Mouse (Mus musculus): Measurements from ENCODE around the gene Slc6a6. TPM values are rescaled to one million over a fixed set of nuclear protein-coding genes. Genes with fewer than 3 reads are reported as not detected.

Gene Slc6a6
- total RNA-seq (2014; fragmentation: Nextera tagmentation) (34.0 and 48.8 TPM in 2 replicates), total RNA-seq (2017) (19.8 and 21.3 TPM in 2 replicates)

DNA sequence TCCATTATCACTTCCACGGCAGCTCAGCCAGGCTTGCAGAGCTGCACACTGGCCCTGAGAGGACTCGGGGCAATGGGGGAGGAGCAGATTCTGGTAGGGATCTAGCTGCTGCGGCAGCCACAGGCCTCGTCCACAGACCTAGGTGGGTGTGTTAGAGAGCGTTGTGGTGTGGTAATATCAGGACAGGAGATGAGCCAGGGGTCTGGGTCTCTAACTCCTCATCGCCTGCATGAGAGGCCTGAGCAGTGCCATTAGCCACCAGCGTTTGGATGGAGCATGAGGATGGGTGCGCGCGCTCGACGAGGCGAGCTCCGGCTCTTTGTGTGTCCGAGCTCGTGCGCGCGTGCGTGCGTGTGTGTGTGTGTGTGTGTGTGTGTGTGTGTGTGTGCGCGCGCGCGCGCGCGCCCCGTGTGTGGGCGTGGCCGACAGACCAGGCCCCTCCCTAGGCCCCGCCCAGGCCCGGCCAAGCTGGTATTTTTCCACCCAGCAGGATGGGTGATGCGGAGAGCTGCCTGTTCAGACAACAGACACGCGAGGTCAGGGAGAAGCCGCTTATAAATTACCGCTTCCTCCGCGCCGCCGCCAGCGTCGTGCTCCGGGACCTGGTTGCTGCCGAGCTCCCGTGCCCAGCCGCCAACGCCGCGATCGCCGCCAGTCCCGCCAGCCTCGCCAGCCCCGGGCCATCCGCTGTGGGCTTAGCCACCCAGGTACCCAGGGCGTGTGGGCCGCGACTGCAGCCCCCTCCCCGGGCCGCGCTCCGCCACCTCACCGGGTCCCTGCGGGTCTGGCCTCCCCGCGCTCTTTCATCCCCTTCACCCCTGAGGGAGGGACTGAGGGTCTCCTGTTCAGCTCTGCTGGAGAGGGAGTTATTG is at the start of gene Slc6a6:
Gene Slc6a6 (plus strand): TSS at position 452 of the 872 bp plus-strand sequence.
- peak; percentile 60 for ATAC-seq (replicated peaks; ENCODE audit: low FRiP score, low TSS enrichment, poor library complexity, severe bottlenecking)

DNA sequence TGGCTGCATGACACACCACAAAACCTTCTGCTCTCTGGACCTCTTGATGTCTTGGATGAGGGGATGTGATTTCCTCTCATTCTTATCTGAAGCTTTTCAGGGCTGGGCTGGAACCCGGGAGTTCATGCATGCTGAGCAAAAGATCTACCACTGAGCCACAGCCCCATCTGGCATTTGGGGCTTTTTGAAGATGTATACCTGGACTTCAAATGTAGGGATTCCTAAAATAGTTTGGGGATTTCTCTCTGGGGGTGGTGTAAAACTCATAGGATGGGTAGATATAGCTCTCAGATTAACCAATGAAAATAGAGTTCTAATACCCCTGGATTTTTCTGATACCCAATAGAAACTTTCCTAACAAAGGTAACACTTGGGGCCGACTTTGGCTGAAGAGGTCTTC is 49.4 kb upstream of the Slc6a6 start:
- ATAC-seq (replicated peaks; ENCODE audit: low FRiP score, low TSS enrichment, poor library complexity, severe bottlenecking): no peak

DNA sequence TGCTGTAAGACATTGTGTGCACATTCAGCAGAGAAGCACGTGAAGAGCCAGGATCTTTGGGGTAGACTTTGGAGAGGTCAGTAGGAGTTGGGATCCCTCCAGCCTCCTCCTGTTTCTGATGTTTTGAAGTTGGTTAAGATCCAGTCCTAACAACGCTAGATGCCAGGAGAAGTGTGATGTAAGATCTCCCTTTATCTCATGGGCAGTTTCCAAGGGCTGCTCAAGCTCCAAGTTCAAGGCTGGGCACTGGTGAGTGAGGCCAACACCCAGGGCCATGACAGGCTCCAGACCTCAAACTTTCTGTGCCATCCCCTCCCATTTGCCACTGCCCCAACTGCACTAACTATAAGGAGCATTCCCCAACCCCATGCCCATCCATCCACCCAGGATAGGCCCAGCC is 49.0 kb upstream of the Slc6a6 start:
- ATAC-seq (replicated peaks; ENCODE audit: low FRiP score, low TSS enrichment, poor library complexity, severe bottlenecking): no peak

DNA sequence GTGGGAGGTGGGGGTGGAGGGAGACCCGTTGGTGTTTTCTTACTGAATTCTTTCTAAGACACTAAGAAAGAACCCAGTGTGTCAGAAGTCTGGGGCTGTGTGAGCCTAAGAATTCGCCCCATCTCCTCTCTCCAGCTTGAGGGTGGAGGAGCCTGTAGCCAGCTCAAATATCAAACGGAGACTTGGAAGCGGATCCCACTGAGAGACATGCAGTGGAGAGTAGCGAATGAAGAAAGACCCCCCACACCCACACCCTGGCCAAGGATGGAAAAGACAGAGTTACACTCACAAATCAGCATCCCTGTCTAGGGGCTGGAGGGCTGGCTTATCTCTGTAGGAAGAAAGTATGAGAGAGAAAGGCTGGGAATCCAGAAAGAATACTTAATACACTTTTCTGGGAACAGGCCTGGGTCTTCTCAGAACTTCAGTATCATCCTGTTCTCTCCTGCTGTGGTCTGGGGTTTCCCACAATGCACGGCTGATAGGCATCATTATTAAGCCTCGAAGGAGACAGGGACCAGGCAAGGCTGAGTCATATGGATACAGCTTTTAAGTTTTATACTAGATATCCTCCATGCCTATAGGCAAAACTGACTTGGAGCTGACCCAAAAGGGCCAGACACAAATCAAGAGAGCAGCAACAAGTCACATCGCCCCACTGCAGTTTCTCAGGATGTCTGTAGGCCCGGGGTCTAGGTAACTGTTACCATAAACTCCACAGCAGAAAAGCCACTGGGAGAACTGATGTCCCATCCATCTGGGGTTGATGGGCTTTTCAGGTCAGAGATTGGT is 45.5 kb upstream of the Slc6a6 start:
- no peak for ATAC-seq (replicated peaks; ENCODE audit: low FRiP score, low TSS enrichment, poor library complexity, severe bottlenecking)

DNA sequence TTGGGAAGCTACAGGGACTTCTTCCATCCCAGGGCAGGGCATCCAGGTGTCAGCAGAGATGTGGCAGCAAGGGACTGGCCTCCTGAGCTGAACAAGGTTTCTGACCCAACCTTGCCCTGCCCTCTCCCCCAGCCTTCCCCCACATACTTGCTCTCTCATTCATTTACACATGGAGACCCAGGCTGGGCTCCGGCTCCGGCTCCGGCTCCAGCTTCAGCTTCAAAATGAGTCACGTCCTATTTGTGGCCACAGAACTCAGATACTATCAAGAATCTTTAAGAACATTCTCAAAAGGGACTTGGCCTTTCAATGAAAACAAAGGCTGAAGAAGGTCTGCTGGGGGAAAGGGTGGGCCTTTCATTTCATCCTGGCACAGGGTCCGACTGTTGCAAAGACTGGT is 40.8 kb upstream of the Slc6a6 start:
- no peak for ATAC-seq (replicated peaks; ENCODE audit: low FRiP score, low TSS enrichment, poor library complexity, severe bottlenecking)

DNA sequence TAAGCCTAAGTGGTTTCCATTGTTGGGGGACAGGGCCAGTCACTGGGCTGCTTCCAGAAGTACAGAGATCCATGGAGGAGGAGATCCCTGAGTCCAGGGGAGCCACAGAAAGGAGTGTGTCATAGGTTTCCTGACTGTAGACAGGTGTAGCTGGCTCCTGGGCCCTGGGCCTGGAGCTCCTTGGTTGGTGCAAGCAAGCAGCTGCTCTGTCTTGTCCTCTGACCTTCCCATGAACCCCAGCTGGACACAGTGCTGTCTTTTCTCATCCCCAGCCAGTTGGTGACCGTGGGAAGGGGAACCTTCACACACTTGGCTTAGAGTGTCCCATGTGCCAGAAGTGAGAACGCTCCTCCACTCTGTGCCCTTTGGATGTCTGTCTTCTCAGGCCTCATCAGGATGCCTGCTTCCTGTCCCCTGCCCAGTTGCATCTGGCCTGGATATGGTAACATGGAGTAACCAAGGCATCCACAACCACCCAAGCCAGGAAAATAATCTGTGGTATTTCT is 40.4 kb upstream of the Slc6a6 start:
- ATAC-seq (replicated peaks; ENCODE audit: low FRiP score, low TSS enrichment, poor library complexity, severe bottlenecking): no peak

DNA sequence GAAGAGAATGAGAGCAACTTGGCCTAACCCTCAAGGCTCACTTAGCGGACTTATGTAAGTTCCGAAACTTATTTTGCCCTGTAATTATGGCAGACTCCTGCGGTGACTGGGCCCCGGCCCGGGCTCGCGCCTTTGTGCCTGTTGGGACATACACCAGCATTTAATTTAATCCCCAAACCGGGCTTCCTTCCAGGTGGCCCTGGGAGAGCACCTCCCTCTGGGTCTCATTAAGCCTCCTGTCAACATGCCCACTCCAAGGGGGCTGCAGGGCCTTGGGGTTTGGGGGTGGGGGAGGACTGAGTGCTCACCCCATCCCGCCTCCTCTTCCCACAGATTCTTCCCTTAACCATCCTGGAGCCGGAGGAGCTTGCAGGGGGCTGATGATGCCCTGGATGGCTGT is 37.8 kb upstream of the Slc6a6 start:
- no peak for ATAC-seq (replicated peaks; ENCODE audit: low FRiP score, low TSS enrichment, poor library complexity, severe bottlenecking)

DNA sequence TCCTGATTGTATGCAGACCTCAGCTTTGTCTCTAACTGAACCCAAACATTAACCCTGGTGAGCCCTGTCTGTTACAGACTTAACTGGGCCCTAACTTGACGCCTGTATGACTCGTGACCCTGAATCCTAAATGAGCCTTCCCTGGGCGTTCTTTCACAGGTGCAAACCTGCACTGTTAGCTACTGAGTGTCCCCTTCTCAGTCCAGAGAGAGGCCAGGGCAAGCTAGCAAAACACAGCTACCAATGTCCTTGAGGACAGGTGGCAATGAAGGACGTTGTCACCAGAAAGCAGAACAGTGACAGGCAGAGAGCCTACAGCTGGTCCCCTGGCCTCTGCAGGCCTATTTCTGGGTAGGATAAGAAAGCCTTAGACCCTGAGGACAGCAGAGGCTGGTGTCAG is 37.0 kb upstream of the Slc6a6 start:
- ATAC-seq (replicated peaks; ENCODE audit: low FRiP score, low TSS enrichment, poor library complexity, severe bottlenecking): no peak

DNA sequence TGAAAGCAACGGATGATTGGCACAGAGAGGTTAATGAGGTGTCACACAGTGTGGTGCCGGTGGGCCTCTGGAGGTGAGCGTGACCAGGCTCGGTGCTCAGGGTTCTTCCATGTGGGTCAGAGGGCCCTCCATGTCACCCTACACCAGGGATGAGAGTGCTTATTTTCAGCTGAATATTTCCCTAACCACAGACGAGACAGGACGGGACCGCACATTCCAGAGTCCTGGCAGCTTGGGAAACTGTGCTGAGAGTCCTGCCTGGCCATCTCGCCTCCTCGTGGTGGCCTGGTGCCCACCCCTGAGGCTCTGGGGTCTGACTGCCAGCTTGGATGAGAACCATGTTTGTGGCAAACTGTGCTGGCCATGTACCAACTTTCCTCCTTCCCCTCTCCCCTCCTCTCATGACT is 36.5 kb upstream of the Slc6a6 start:
- no peak for ATAC-seq (replicated peaks; ENCODE audit: low FRiP score, low TSS enrichment, poor library complexity, severe bottlenecking)

DNA sequence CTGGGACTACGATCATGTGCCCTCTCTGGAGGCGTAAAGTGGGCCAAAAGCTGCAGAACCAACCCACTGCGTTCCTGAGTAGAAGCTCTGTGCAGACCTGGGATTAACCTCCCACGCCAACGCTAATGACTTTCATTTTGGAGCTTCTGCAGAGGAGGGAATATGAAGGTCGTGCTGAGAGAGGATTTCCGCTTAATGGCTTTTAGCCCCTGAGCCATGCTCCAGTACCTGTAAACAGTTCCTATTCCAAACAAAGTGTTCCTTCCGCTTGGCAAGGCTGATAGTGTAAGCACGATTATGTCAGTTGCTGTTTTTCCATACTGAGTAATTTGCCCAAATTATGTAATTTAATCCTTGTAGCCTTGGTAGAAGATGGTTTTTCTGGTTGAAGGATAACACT is 33.6 kb upstream of the Slc6a6 start:
- ATAC-seq (replicated peaks; ENCODE audit: low FRiP score, low TSS enrichment, poor library complexity, severe bottlenecking): no peak

DNA sequence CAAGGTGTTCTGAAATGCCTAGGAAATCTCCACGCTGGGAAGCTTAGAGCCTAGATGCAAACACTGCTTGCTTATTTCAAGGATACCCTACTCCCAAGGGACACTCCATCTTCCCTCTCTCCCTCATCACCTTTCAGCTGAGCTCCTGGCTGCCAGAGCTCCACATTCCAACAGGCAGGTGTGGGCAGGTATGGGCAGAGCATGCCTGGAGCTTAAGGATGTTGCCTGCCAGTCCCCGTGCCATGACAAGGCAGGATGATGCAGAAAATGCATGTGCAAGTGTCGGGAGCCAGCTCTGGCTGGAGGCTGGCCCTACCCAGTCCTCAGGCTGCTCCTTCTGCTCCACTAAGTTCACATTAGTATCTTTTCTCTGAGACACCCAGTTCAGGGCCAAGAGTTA is 31.6 kb upstream of the Slc6a6 start:
- ATAC-seq (replicated peaks; ENCODE audit: low FRiP score, low TSS enrichment, poor library complexity, severe bottlenecking): no peak

DNA sequence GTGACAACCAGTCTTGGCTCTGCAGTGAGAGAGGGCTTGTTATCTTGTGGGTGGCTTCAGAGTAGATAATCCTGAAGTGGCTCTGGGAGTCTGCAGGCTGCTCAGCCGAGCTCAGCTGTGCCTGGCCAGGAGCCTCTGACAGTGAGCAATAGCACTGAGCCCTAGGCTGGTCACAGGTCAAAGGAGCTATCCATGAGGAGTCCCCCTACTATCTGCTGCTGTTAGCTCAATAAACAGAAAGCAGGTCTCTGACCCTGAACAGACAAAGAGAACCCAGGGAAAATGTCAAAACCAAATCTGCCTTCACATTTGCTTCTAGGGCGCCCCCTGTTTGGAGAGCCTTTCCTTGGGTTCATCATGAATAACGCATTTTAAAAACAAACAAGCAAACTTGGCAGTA is 28.6 kb upstream of the Slc6a6 start:
- ATAC-seq (replicated peaks; ENCODE audit: low FRiP score, low TSS enrichment, poor library complexity, severe bottlenecking): peak; percentile 39; the same call in 1 of the 2 replicates

DNA sequence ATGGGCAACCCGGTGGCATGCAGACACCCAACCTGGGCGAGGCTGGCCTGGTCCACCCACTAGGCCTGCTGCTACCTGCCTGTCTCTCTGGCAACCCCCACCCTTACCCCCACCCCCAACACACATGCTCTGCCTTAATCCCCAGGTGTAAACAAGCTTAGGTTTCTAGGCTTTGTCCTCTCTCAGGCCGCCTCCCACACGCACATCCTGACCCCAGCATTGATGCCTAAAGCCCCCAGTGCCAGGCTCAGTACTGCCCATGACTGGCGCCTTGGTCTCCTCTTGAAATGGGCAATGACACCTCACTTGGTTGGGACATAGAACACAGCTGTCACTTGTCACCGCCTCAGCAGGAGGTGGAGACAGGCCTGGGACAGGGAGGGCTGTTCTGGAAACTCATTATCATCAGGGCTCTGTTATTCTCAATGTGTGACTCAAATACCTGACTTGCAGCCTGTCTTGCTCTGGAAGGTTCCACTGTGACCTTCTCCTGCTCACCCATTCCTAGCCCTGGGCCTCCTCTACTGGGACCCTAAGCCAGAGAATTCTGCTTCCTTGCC is 27.9 kb upstream of the Slc6a6 start:
- no peak for ATAC-seq (replicated peaks; ENCODE audit: low FRiP score, low TSS enrichment, poor library complexity, severe bottlenecking)

DNA sequence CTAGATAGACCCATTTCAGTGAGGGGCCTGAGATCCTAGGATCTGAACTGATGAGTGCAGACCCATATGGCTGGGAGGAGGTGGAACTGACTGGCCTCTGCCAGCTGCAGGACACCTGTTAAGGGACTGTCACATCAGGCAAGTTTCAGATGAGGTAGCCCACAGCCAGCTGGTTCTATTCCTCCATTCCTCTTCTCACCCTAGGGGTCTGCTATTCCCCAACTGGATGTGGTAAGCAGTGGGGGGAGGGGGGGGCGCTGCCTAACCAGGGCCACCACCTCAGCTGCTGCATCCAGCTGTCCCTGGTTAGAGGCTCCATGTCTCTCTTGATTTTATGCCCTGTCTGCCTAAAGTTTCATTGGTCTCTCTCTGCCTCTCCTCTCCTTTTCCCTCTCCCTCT is 25.6 kb upstream of the Slc6a6 start:
- no peak for ATAC-seq (replicated peaks; ENCODE audit: low FRiP score, low TSS enrichment, poor library complexity, severe bottlenecking)

DNA sequence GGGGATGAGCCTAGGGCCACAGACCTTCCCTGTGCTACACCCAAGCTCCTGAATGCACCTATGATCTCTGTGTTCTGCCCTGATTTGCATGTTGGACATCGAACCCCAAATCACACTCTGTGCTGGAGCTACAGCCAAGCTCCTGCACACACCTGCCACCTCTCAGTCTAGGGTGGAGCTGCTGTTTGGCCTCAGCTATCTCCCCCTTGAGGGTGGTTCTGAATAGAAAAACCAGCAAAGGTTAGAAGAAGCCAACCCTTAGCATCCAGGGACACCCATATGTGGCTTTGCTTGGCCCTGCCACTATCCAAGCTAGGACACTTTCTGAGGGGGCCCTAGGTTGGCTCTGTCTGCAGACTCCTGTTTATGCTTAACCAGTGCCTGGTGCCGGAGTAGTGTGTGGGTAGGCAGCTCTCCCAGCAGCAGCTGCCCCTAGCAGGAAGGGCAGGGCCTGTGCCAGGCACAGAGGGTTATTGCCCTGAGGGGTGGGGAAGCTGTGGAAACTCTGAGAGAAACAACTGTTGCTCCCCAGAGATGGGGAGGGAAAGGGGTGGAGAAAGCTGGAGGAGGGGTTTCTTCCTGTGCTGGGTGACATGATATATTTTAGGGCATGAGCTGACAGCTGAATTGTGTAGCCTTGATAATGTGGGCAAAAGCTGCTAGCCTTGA is 23.9 kb upstream of the Slc6a6 start:
- ATAC-seq (replicated peaks; ENCODE audit: low FRiP score, low TSS enrichment, poor library complexity, severe bottlenecking): peak; percentile 19; the same call in 1 of the 2 replicates

DNA sequence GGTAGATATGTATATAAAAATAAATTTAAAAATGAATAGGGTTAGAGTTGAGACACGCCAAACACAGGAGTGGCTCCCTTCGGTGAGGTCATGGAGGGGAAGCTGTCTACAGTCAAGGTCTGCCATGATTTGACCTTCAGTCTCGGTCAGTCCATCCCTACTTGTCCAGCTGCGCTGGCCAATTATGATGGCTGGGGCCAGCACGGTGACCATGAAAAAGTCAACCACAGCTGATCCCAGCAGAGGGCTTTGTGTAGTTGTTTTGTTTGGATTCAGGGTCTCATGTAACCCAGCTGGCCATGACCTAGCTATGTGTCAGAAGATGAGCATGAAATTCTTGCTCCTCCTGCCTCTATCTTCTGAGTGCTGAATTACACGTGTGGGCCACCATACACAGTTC is 21.6 kb upstream of the Slc6a6 start:
- no peak for ATAC-seq (replicated peaks; ENCODE audit: low FRiP score, low TSS enrichment, poor library complexity, severe bottlenecking)

DNA sequence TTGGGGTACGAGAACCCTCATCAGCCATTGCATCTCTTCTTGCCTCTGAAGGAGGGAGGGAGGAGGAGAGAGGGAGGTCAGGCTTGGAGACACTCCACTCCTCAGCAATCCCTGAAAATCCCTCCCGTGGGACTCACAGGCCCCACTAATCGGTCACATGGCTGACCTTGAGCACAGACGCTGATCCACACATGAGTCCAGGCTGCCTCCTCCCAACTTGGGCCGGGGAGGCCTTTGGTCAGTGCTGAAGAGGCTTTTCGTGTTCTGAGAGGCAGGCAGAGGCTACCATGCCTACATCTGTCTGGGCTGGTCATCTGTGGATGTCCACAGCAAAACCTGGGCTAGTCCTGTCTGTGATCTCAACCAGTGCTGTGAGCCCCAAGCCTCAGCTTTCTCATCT is 20.2 kb upstream of the Slc6a6 start:
- no peak for ATAC-seq (replicated peaks; ENCODE audit: low FRiP score, low TSS enrichment, poor library complexity, severe bottlenecking)

DNA sequence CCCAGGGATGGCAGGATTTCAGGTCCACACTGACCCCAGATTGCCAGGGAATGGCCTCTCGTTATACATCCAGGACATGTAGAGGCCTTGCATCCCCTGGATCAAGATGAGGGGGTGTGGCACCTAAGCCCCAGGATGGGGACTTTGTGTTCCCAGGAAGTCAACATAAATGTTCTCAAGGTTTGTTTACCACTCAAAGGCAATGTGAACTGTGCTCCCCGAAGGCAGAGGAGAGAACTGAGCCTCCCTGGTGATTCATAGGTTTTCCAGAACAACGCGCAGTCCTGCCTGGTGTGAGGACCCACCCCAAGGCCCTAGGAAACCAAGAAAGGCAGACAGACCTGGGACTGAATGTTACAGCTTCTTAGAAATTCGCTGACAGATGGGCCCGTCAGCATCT is 18.6 kb upstream of the Slc6a6 start:
- no peak for ATAC-seq (replicated peaks; ENCODE audit: low FRiP score, low TSS enrichment, poor library complexity, severe bottlenecking)

DNA sequence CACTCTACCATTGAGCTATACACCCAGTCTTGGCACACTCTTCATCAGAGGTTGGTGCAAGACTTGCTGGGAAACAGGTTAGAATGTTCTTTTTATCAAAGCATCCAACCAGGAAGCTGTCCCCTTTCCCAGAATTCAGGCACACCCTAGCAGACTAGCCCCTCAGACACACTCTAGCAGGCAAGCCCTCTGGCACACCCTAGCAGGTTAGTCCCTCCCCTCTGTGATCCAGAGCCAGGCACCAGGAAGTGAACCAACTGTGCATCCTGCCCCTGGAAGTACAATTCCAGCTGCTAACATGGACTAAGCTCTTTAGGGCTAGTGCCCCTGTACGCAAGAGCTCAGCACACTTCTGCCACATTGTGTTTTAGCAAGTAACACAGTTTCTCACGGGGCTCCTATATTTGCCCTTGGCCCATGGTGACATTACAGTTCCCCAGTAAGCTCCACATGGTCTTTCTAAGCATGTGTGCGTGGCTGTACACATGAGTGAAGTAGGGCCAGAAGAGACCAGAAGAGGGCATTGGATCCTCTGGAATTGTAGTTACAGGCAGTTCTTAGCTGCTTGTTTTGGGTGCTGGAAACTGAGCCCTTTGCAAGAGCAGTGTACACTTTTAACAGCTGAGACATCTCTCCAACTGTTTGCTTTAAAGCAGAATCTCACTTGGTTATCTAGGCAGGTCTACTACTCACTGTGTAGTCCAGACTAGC is 17.7 kb upstream of the Slc6a6 start:
- no peak for ATAC-seq (replicated peaks; ENCODE audit: low FRiP score, low TSS enrichment, poor library complexity, severe bottlenecking)
